Mouse (Mus musculus): ENCODE measurements at regions not wholly inside any gene's neighbourhood (a gene's known extent, or its start where the extent isn't known, plus 50 kb on each side); places are given as distances from the start of the nearest gene placed in this dataset.
"Not testable (repeated sequence)": the region's sequence is repeated elsewhere in the genome, so short reads cannot be mapped to it uniquely, and the experiment has no call there.

DNA sequence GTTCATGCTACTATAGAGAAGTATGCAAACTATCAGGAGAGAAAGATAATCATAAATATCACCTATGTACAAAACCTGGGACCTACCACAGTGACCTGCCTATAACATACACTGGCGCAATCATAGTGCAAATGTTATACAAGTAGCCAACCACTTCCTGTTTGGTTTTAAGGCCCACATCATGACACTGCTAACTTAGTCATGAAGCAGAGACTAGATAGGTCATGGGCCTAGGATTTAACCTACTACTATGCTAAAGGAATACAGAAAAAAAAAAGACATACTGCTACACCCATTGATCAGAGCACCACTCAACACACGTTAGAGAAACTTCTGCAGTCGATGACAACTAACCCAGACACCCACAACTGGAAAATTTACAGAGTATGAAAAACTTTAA, 498.6 kb upstream of the Acvr2a start:
- no peak for DNase-seq

GRCm38 (mm10) chr2:48316180-48316889, 497.6 kb upstream of the Acvr2a start:
- no peak for DNase-seq

- DNase-seq, result no peak
Observed at GRCm38 (mm10) chr2:48317821-48318220, 496.1 kb upstream of the Acvr2a start.

- DNase-seq, result peak; percentile 47
Observed at GRCm38 (mm10) chr2:48318384-48319030, 495.4 kb upstream of the Acvr2a start.

GRCm38 (mm10) chr2:48321471-48321870, 492.4 kb upstream of the Acvr2a start:
- no peak for DNase-seq

GRCm38 (mm10) chr2:48322278-48322677, 491.6 kb upstream of the Acvr2a start:
- no peak for DNase-seq

DNA sequence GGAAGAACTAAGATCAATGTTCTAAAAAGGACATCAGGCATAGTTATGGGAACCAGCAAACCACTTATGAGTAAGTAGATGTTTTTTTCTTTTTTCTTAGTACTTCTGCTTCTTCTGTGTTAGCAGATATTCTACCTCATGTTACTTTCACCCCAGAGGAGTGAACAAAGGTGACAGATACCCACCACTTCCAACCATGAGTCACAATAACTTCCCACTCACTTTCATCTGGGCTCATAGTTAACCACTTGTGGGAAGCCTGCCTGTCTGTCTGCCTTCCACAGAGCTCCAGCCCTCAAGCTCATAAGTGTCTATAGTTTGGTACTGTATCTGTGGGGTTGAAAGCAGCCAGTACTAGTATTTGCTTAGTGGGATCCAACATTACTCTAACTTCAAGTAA, 485.7 kb upstream of the Acvr2a start:
- DNase-seq, result no peak

DNA sequence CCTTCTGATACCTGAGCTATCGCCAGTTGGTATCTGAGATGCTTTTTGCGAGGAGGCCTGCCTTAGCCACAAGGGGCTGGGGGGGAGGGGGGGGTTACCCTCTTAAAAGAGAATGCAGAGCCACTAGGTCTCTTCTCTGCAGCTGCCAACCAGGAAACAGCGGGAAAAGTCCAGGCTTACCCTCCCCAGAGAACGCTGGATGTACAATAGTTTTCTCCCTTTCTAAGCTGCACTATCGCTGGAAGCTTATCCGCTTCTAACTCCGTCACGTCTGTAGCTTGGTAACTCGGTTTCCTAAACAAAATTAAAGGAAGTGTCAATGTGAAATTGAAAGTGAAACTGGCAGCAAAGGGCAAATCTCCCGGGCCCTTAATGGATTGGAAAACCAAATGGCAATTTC, 481.1 kb upstream of the Acvr2a start:
- DNase-seq, result no peak

GRCm38 (mm10) chr2:48348021-48348420, 465.9 kb upstream of the Acvr2a start:
- no peak for DNase-seq

GRCm38 (mm10) chr2:48349794-48350193, 464.1 kb upstream of the Acvr2a start:
- DNase-seq, result no peak

GRCm38 (mm10) chr2:48350206-48350605, 463.7 kb upstream of the Acvr2a start:
- no peak for DNase-seq

GRCm38 (mm10) chr2:48371572-48371971, 442.3 kb upstream of the Acvr2a start:
- not testable (repeated sequence) for DNase-seq

GRCm38 (mm10) chr2:48373086-48373485, 440.8 kb upstream of the Acvr2a start:
- DNase-seq, result no peak

DNA sequence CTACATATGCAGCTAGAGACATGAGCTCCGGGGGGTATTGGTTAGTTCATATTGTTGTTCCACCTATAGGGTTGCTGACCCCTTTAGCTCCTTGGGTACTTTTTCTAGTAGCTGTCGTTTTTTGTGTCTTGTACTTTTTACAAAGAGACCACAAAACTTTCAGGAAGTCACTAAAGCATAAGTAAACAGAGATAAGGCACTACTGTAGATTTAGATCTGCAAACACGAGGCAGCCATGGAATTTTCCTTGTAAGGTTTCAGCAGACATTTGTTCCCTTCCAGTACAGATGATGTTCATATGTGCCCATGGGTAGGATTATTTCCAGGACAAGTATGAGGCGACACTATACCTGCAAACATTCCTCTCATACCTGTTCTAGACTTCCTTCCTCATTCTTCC, 439.6 kb upstream of the Acvr2a start:
- no peak for DNase-seq

GRCm38 (mm10) chr2:48378160-48378559, 435.7 kb upstream of the Acvr2a start:
- no peak for DNase-seq

- no peak for DNase-seq
Observed at GRCm38 (mm10) chr2:48378749-48379148, 435.2 kb upstream of the Acvr2a start.

DNA sequence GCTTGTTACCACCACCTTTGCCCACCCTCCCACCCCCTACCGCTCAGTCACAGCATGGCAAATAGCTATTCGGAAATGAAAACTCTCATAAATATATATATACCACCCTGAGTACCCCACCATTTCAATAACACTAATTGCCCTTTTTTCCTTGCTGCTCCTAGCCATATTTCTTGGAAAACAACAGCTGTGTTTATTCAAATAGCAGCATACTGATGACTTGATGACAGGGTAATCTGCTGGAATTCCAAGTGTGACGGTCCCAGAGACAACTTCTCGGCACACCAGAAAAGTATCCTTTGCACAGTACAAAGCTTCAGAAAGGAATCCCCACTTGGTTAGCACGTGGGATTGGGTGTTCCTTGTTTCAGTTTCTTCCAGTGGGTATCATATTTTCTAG, 433.8 kb upstream of the Acvr2a start:
- DNase-seq, result peak; percentile 6

GRCm38 (mm10) chr2:48380786-48381185, 433.1 kb upstream of the Acvr2a start:
- DNase-seq, result no peak

DNA sequence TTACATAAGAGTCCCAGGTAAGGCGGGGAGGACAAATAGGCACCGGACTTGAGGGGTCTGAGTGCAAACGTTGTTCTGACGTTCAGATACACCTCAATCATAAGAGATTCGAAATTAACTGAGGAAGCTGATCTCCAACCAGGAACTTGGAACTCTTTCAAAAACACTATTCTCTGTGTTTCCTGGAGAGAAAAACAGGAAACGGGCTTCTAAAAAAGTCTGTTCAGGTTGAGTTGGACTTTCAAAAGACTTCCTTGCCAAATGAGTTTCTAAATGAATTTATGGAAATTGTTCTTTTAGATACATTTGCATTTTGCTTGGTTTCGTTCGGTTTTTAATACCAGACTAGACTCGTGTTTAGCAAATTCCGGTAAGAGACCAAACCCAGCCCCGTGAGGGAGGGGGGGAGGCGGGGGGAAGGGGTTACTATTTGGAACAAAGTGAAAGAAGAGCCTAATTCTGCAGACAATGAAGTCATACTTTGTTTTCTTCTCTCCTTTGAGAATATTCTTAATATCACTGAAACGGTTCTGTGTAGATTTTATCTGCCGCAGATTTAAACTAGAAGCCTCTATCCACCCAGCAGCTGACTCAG, 432.3 kb upstream of the Acvr2a start:
- no peak for DNase-seq

- no peak for DNase-seq
Observed at GRCm38 (mm10) chr2:48398504-48398903, 415.4 kb upstream of the Acvr2a start.

DNA sequence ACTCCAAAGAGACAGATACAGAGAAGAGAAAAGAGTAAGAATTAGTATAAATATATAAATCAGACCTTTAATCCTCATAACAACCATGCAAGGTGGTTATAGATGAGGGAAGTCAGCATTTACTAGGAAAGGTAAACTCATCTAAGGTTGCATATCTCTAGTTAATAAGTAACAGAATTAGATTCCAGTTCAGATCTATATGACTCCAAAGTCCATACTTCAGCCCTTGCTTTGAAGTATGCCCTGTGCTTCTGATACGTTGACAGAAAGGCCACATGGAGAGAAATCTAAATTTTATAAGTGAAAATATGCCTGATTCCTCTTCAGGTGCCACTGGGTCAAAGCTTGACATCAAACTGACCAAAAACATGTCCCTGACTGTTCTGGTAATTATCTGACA, 414.7 kb upstream of the Acvr2a start:
- no peak for DNase-seq

GRCm38 (mm10) chr2:48402813-48403212, 411.1 kb upstream of the Acvr2a start:
- no peak for DNase-seq

- no peak for DNase-seq
Observed at GRCm38 (mm10) chr2:48404460-48404859, 409.4 kb upstream of the Acvr2a start.

GRCm38 (mm10) chr2:48407876-48408275, 406.0 kb upstream of the Acvr2a start:
- no peak for DNase-seq
